Mouse (Mus musculus): ENCODE results near the gene Dnajc1.
A peak's percentile ranks its signal among the peaks of the same experiment; 100 is the strongest.

Gene Dnajc1

DNA sequence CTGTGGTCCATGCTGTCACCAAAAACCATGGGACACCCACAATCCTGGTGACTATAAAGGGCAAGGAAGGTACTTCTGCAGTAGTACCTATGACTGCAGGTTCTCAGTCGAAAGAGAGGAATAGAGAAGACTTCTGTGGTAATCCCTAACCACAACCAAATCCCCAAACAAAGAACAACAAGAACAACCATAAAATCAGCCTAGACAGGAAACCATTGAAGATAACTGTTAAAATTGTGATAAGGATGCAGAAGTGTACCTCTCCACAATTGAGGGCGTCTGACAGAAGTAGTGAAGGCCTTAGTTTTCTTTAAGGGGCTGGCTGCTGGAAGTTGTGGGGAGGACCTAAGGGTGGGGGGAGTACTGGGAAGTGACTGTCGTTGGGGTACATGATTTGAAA lies 91.7 kb downstream of the Dnajc1 start:
- no peak for DNase-seq (ENCODE audit: low spot score)

DNA sequence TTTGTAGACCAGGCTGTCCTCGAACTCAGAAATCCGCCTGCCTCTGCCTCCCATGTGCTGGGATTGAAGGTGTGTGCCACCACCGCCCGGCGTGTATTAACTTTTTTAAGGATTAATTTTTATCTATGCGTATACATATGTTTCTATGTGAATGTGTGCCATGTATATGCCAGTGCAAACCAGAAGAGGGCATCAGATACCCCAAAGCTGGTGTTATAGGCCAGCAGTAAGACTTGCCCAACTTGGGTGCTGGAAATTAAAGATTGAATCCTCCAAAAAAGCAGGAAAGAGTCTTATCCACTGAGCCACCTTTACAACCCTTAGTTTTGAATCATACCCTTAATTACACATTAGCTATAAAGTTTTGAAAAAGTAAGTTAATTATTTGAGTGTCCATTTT lies 107.5 kb downstream of the Dnajc1 start:
- no peak for DNase-seq (ENCODE audit: low spot score)

DNA sequence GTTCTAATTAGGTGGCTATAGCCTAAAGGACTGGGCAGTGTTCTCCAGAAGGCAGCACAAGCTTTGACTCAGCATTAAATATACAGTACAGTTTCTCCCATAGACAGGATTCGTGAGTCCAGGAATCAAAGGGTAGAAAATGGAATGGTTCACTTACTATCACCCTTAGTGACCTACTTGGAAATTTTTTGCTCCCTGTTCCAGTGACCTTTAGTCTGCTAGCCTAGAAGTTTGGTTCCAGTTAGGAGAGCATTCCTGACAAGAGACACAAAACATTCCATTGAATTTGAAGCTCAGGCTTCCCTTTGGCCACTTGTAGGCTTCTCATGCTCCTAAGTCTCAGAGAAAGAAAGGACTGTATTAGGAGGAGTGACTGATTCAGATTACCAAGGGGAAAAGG lies 126.9 kb downstream of the Dnajc1 start:
- DNase-seq (ENCODE audit: low spot score) = no peak

DNA sequence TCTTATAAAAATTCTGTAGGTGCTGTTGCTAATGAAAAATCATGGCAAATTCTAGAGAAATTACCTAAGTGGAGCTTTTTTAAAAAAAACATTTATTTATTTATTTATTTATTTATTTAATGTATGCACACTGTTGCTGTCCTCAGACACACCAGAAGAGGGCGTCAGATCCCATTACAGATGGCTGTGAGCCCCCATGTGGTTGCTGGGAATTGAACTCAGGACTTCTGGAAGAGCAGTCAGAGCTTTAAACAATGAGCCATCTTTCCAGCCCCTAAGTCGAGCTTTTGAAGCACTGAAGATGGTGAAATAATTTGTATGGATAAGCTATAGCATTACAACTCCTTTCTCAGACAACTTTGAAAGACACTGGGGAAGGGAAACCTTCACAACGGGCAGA lies 128.1 kb downstream of the Dnajc1 start:
- no peak for DNase-seq (ENCODE audit: low spot score)

DNA sequence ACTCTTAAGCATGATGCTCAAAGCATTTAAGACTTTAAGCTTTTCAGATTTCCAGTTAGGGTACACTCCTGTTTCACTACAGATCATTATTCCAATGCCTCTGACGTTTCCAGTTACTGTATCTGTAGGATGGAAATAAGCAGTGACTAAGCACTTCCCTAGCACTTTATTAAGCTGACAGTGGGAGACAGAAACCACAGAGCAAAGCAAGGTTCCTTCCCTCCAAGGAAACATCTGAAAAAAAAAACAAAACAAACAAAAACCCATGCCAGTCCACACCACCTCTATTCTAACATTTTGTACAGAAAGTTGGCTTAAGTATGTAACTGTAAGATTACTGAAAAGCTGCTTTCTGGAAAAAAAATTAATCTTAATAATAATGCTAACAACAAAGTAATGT lies 130.3 kb downstream of the Dnajc1 start:
- no peak for DNase-seq (ENCODE audit: low spot score)

DNA sequence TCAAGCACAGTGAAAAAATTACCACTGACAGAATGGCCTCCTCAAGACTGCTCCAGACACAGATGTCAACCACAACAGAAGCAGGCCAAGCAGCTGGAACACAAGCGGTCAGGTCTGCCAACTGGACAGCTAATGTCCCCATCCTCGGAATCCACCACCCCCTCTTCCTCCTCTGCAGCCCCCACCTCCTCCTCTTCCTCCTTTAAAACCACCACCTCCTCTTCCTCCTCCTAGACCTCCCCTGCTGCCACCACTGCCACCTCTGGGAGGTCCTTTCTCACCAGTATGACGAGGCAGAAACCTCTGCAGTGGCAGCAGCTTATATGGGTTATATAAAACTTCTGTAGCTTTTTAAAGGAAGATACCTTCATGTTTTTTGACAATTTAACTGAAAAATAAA lies 143.4 kb downstream of the Dnajc1 start:
- no peak for DNase-seq (ENCODE audit: low spot score)

DNA sequence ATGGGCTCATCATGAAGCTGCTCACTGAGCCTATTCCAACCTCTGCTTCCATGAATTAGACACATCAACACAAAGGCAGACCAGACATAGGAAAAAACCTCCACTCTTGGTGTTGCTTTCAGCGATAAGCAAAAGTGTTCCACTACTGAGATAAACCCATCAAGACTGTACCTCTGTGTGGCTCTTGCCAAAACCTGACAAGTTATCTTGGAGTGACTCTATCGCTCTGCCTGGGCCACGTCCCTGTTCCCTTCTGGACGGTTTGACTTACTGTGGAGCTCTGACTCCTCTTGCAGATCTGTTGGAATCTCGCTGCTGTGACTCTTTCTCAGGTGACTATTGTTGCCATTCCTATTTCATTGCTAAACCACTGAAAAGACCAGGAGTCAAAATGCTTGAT lies 157.1 kb downstream of the Dnajc1 start:
- no peak for DNase-seq (ENCODE audit: low spot score)

DNA sequence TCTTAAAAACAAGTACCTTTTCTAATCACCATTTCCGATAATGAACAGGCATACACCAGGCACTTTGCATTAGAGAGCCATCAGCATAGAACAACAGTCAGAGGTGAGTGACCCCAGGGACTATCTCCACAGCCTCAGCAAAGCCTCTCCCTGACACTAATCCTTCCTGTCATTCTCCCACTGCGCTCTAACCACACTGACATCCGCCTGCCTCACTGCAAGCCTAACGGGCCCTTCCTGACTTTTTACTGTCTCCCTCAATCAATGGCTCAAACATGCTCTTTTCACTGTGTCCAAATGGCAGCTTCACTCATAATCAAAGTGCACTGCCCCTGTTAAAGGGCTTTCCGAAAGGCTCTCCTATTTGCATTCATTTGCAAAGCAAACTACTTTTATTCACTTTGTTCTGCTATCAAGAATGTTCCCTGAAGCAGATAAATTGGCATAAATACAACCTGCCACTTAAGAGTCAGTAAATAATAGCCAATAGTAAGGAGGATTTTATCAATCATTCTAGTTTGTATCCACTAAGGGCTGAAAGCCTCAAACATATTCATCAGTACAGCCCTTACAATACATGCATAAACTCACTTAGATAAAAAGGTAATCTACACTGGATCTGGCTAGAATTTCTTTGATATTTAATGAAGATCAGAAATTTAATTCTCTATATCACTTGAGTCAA lies 159.6 kb downstream of the Dnajc1 start:
- no peak for DNase-seq (ENCODE audit: low spot score)

DNA sequence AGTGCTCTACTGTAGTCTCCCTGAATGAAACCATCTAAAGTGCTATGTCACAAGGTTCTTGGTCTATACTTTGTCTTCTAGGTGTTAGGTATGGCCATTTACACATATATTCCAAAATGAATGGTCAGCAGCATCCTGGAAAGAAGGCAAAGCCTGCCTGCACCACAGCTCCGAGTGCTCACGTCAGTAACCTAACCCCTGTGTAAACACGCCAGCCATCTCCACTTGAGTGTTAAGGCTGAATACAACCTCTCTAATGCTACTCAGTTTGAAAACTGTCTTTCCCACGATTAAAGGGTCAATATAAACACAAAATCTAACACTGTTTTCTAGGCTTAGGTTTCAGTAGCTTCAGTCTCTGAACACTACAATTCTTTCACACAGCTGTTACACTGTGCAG lies 161.5 kb downstream of the Dnajc1 start:
- no peak for DNase-seq (ENCODE audit: low spot score)

DNA sequence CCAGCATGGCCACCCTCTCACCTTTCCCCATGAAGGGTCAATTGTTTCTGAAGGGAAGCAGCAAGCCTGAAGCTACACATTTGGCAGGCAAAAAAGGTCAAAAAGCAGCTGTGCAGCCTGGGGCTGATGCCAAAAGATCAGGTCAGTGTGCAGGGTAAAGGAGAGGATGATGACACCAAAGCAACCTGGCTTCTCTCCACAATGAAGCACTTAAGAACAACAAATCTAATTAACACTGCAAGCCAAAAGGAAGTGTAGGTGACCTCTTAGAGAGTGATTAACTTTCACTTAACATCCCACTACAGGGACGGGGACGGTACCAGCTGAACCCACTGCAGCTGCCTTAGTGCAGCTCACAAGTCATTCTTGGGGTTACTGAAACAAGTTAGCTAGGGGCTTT lies 163.4 kb downstream of the Dnajc1 start:
- DNase-seq (ENCODE audit: low spot score) = peak; percentile 82

DNA sequence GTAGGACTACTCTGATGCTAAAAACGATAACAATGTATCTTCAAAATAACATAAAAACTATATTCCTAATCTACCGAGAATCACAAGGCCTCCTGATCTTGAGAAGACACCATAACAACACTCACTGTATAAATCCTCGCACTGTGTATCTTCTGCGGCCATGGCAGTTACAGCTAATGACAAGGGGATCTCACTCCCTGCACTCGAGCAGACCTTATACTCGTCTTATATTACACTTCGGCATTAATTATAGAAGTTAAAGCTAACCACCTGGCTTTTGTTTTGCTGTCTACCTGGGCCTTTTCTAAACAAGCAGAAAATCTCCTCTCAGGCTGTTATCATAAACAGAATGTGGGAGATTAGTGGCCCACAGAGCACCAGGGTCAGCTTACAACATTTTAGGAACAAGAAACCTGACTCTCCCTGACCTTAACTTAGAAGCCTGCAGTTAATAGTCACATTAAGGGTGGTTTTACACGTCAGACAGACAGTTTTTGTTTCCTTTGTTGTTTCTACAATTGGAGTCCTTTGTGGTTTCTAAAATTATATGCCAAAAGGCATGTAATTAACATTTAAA lies 164.1 kb downstream of the Dnajc1 start:
- no peak for DNase-seq (ENCODE audit: low spot score)

DNA sequence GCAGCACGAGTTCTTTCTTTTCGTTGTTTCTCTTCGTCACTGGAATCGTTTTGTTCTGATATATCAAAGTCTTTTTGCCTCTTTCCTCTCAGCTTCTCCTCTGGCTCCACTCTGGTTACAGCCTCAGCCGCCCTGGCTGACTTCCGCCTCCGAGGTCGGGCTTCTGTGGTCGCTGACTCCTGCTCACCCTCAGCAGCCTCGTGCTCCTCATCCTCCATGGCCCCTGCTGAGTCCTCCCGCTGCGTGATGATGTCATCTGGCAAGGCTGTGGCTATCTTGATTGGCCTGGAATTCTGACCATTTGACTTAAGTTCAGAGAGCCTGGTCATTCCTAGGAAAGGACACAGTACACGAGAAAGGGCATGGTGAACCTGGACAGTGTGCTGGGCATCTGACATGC lies 173.1 kb downstream of the Dnajc1 start:
- DNase-seq (ENCODE audit: low spot score) = no peak

DNA sequence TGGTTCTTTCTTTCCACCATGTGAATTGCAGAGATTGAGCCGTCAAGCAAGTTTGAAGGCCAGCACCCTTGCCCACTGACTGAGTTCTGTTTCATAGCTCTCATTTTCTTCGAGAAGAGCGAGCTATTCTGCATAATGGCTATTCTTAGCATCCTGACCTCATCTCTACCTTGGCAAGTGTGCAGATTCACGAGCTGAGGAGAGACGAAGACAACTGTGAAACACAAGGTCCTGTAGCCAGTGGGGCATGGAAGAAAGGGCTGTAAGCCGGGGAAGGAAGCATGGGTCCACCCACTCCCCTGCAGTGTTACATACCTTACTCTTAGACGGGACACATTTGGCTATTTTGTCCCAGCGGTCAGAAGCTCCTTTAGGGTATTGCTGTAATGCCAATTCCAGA lies 173.5 kb downstream of the Dnajc1 start:
- no peak for DNase-seq (ENCODE audit: low spot score)

DNA sequence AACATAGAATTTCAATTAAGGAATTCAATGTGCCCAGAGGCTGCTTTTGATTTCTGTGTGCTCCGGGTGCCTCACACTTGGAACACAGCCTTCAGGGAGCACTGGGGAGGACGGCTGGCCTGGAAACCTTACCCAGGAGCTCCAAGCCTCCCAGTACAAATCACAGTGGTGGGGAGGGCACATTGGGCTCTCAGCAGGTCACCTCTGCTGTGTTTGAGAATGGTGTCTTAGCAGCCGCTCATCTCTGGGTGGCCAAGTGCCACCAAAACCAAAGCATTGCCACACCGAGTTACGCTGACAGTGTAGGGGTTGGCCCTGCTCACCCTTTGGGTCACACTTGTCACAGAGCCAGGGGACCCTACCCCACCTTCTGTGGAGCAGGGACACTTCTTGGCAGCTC lies 174.1 kb downstream of the Dnajc1 start:
- no peak for DNase-seq (ENCODE audit: low spot score)

DNA sequence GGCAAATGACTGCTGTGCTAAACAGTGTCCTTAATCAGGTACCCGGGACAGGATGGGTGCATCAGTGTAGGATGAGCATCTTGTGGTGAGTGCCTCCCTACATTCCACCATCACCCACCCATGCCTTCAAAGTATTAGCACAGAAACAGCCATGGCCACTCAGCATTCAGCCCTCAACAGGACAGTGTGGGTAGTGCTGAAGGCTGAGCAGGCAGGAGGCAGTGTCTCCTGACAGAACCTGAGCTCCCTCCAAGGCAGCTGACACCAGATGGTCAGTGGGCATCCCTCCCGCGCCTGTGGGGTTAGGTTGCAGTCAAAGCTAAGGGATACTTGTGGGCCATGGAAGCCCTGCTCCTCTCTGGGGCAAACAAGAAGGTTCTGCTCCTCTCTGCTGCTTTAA lies 174.8 kb downstream of the Dnajc1 start:
- no peak for DNase-seq (ENCODE audit: low spot score)

DNA sequence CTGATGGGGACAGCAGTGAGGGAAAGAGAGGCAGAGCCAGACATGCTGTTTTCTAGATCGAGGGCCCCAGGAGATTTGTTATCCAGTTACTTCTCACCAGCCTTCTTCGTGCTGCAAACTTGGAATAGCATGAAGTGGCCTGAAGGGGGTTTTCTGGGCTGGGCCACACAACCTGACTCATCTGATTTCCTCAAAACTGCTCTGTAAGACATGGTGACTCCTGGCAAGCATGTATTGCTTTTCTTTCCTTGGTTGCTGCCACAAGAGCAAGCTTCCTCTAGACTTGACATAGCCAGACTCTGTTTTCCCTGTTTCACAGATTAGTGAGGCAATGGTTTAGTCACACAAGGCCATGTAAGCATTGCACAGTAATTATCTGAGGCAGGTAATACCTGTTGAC lies 178.6 kb downstream of the Dnajc1 start:
- no peak for DNase-seq (ENCODE audit: low spot score)

DNA sequence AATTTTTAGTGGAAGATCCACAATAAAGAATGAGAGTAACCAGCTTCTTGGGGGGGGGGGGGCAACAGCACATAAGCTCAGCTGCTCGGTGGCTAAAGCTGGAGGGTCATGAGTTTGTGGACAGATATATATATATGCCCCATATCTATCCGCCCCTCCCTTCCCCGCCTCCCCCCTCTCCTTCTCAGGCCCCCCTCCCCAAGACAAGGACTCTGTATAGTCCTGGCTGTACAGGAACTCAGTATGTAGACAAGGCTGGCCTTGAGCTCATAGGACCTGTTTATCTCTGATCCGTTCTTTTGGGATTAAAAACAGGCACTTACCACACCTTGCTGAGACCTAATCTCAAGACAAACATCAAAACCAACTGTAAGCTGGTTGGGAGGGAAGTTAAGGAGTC lies 182.7 kb downstream of the Dnajc1 start:
- no peak for DNase-seq (ENCODE audit: low spot score)

DNA sequence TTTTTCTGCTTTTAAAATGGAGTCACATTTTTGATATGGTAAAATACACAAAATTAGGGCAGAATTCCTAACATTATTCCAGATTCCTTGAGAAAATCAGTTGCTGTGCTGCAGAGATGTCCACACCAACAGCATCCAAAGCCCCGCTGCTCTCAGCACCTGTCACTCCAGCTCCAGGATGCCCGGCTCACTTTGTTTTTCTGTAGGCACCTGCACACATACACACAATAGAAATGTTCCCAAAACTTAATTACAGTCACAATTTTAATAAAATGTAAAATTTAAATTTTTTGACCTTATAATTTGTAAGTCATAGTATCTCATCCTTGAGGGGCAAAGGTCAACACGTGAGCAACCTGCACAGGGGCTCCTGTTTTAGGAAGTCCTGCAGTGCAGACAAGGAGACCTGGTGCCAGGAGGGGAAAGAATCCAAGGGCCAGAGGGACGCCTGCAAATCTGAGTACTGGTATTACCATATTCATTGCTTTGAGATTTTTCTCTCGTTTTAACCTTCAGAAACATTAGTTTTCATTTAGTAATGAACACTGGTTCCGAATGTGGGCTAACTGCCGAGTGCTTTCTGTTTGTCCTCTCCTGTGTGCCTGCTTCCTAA lies 183.3 kb downstream of the Dnajc1 start:
- DNase-seq (ENCODE audit: low spot score) = no peak

DNA sequence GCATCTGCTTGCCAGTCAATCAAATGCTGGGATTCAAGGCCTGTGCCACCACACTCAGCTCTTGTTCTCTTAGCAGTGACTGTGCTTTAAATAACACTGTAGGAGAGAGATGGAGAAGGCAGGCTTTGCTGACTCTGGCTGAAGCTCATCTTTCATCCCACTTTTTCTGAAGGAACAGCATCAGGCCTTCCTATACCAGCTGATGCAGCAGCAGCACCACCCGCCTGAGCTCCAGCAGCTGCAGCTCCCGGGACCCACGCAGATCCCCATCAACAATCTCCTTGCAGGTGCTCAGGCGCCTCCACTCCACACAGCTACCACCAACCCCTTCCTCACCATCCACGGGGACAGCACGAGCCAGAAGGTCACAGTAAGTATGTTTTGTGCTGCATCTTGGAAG lies 184.1 kb downstream of the Dnajc1 start:
- DNase-seq (ENCODE audit: low spot score) = no peak

DNA sequence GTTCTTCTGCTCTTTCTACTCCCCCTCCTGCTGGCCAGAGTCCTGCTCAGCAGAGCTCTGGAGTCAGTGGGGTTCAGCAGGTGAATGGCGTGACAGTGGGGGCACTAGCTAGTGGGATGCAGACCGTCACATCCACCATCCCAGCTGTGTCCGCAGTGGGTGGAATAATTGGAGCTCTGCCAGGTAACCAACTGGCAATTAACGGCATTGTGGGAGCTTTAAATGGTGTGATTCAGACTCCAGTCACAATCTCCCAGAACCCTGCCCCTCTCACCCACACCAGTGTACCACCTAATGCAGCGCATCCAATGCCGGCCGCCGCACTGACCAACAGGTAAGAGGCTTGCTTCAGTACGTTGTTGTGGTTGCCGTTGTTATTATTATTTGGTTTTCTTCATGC lies 185.8 kb downstream of the Dnajc1 start:
- peak; percentile 31 for DNase-seq (ENCODE audit: low spot score)

DNA sequence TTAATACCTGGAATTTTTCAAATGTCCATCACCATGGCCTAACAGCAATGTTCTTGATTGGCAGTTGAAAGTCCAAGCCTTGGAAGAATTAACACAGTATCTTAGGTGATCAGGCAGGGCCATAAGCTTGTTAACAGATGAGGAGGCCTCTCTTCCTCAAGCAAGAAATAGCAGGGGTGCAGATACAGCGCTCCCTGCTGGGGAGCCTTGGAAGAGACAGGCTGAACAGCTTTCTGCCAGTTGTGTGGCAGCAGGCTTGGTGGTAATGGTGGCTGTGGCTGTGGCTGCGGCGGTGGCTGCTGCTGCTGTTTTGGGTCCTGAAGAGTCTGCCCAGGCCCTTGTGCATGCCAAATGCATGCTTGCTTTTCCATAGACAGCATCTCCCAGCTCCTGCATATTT lies 187.5 kb downstream of the Dnajc1 start:
- DNase-seq (ENCODE audit: low spot score) = peak; percentile 13

DNA sequence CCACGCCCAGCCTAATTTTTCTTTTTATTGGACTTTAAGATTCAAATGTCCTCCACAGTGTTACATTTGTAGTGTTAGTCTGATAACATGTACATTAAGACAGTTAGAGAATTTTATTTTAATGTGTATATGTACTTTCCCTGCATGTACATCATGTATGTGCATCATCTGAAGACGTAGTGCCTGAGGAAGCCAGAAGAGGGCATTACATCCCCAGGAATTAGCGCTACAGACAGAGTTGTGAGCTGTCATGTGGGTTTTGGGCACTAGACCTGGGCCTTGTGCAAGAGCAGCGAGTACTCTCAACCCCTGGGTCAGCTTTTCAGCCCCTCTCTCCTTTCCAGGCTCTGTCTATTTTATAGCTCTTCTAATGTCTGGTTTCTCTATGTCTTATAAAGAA lies 189.7 kb downstream of the Dnajc1 start:
- no peak for DNase-seq (ENCODE audit: low spot score)

DNA sequence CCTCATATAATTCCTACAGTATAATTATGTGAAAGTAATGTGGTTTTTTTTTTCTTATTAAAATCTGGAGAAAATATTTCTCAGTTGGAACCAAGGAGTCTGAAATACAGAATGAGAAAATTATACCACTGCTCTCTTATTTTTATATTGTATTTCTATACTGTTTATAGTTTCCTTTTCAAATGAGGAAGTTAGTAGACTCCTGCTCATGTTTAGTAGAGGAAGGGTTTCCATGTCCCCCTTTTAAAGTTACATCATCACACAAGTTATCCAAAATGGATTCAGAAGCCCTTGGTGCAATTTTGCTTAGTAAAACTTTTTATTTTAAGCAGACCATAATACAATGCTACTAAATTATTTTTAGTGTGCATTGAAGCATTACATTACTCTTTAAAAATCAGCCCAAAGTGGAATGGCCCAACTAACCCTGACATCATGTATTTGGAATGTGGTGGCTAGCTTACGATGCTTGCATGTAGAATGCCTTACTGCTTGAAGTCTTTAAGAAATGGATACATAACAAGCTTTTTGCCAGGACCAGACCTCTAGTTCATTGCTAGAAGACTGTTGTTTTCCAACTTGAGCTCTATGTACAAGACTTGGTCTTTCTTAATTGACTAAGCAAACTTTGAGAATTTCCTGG lies 190.7 kb downstream of the Dnajc1 start:
- DNase-seq (ENCODE audit: low spot score) = no peak
